Mouse (Mus musculus): ENCODE data around the gene Mroh2a. TPM values are rescaled to one million over a fixed set of nuclear protein-coding genes. Genes with fewer than 3 reads are reported as not detected.

The Mroh2a gene
- total RNA-seq, 2 experiments from 2014 or later, result 0.10 TPM; not detected in 1

GRCm38 (mm10) chr1:88233421-88234247 is 6.8 kb downstream of the Mroh2a start:
- DNase-seq, result no peak
- intact Hi-C loops (cut with DNase I), result no loop called here

GRCm38 (mm10) chr1:88234248-88234610 is 7.4 kb downstream of the Mroh2a start:
- intact Hi-C loops (cut with DNase I), result no loop called here
- no peak for DNase-seq

- intact Hi-C loops (cut with DNase I), result no loop called here
- no peak for DNase-seq
Observed at GRCm38 (mm10) chr1:88234646-88235045, 7.9 kb downstream of the Mroh2a start.

- intact Hi-C loops (cut with DNase I), result no loop called here
- no peak for DNase-seq
Observed at GRCm38 (mm10) chr1:88235046-88235893, 8.5 kb downstream of the Mroh2a start.

GRCm38 (mm10) chr1:88235894-88236415 is 9.2 kb downstream of the Mroh2a start:
- no peak for DNase-seq
- intact Hi-C loops (cut with DNase I), result no loop called here

GRCm38 (mm10) chr1:88237311-88237710 is 10.5 kb downstream of the Mroh2a start:
- DNase-seq, result no peak
- intact Hi-C loops (cut with DNase I), result no loop called here

- DNase-seq, result no peak
Observed at GRCm38 (mm10) chr1:88238771-88239170, 12.0 kb downstream of the Mroh2a start.

GRCm38 (mm10) chr1:88240072-88240471 is 13.3 kb downstream of the Mroh2a start:
- intact Hi-C loops (cut with DNase I), result no loop called here
- DNase-seq, result no peak

More at GRCm38 (mm10) chr1:88238771-88239170, 12.0 kb downstream of the Mroh2a start:
- intact Hi-C loops (cut with DNase I), result no loop called here

- no peak for DNase-seq
- intact Hi-C loops (cut with DNase I), result no loop called here
Observed at GRCm38 (mm10) chr1:88240579-88240978, 13.8 kb downstream of the Mroh2a start.

- no peak for DNase-seq
Observed at GRCm38 (mm10) chr1:88243861-88244260, 17.1 kb downstream of the Mroh2a start.

GRCm38 (mm10) chr1:88245881-88246280 is 19.1 kb downstream of the Mroh2a start:
- DNase-seq, result no peak
- intact Hi-C loops (cut with DNase I), result no loop called here

More at GRCm38 (mm10) chr1:88243861-88244260, 17.1 kb downstream of the Mroh2a start:
- intact Hi-C loops (cut with DNase I), result no loop called here

- intact Hi-C loops (cut with DNase I), result no loop called here
- no peak for DNase-seq
Observed at GRCm38 (mm10) chr1:88246386-88246785, 19.6 kb downstream of the Mroh2a start.

- intact Hi-C loops (cut with DNase I), result no loop called here
Observed at GRCm38 (mm10) chr1:88247660-88248059, 20.9 kb downstream of the Mroh2a start.

GRCm38 (mm10) chr1:88248658-88249057 is 21.9 kb downstream of the Mroh2a start:
- intact Hi-C loops (cut with DNase I), result no loop called here
- DNase-seq, result no peak

More at GRCm38 (mm10) chr1:88247660-88248059, 20.9 kb downstream of the Mroh2a start:
- no peak for DNase-seq

- no peak for DNase-seq
- intact Hi-C loops (cut with DNase I), result no loop called here
Observed at GRCm38 (mm10) chr1:88249596-88249995, 22.8 kb downstream of the Mroh2a start.

- no peak for DNase-seq
- intact Hi-C loops (cut with DNase I), result no loop called here
Observed at GRCm38 (mm10) chr1:88250023-88250422, 23.2 kb downstream of the Mroh2a start.

- DNase-seq, result no peak
- intact Hi-C loops (cut with DNase I), result no loop called here
Observed at GRCm38 (mm10) chr1:88253106-88253505, 26.3 kb downstream of the Mroh2a start.

GRCm38 (mm10) chr1:88253540-88253939 is 26.8 kb downstream of the Mroh2a start:
- intact Hi-C loops (cut with DNase I), result no loop called here
- no peak for DNase-seq

GRCm38 (mm10) chr1:88254793-88255465 is 28.1 kb downstream of the Mroh2a start:
- intact Hi-C loops (cut with DNase I), result no loop called here
- DNase-seq, result no peak

GRCm38 (mm10) chr1:88255466-88255857 is 28.7 kb downstream of the Mroh2a start:
- no peak for DNase-seq
- intact Hi-C loops (cut with DNase I), result no loop called here
